Mouse (Mus musculus): ENCODE data around the gene Myom1. TPM values are rescaled to one million over a fixed set of nuclear protein-coding genes. Genes with fewer than 3 reads are reported as not detected.
A peak's percentile ranks its signal among the peaks of the same experiment; 100 is the strongest.

Gene Myom1
- polyA plus RNA-seq, 1 experiment from 2014 or later: 3.0 TPM

GRCm38 (mm10) chr17:71117956-71118355 is 115.5 kb downstream of the Myom1 start:
- Histone ChIP-seq H3K36me3 (ENCODE audit: insufficient read depth, low read length) (no peaks in the 10 kb centered on the region), H3K27me3 (ENCODE audit: insufficient read depth, low read length) (no peaks in the 10 kb centered on the region), H3K4me2 (ENCODE audit: low read length) (no peak overlapping the region), H3K4me1 (replicated peaks; ENCODE audit: insufficient read depth, low read length) (no peaks in the 10 kb centered on the region), H3K4me3 (replicated peaks; ENCODE audit: low read depth, low read length) (no peak overlapping the region), H3K9me3 (replicated peaks; ENCODE audit: low read length) (no peaks in the 10 kb centered on the region), H3K27ac (no peak overlapping the region), H3K9ac (ENCODE audit: low read depth, low read length) (no peak overlapping the region)
- DNase-seq (ENCODE audit: low spot score) (no peak), ATAC-seq (replicated peaks; ENCODE audit: low FRiP score, low read depth) (no peak)
- no peak for TF ChIP-seq CTCF (IDR thresholded peaks at IDR 0.05; ENCODE audit: low read depth)
- WGBS: 84% methylated on average over 4 of the region's 4 CpGs

- no peak for ATAC-seq (replicated peaks; ENCODE audit: low FRiP score, low read depth)
- Histone ChIP-seq H3K9me3 (replicated peaks; ENCODE audit: low read length) (no peaks in the 10 kb centered on the region), H3K27me3 (ENCODE audit: insufficient read depth, low read length) (no peaks in the 10 kb centered on the region), H3K4me3 (replicated peaks; ENCODE audit: low read depth, low read length) (no peak overlapping the region), H3K27ac (no peak overlapping the region), H3K4me2 (ENCODE audit: low read length) (no peak overlapping the region), H3K36me3 (ENCODE audit: insufficient read depth, low read length) (no peaks in the 10 kb centered on the region), H3K9ac (ENCODE audit: low read depth, low read length) (no peak overlapping the region), H3K4me1 (replicated peaks; ENCODE audit: insufficient read depth, low read length) (no peaks in the 10 kb centered on the region)
- DNase-seq (ENCODE audit: low spot score): no peak
- 76% methylated on average over 4 of the region's 4 CpGs for WGBS
- no peak for TF ChIP-seq CTCF (IDR thresholded peaks at IDR 0.05; ENCODE audit: low read depth)
These were observed 116.2 kb downstream of the Myom1 start for GRCm38 (mm10) chr17:71118607-71119006.

- Histone ChIP-seq H3K36me3 (ENCODE audit: insufficient read depth, low read length) (no peaks in the 10 kb centered on the region), H3K4me1 (replicated peaks; ENCODE audit: insufficient read depth, low read length) (0 out of 2 replicates have a peak, but pooled peaks cover 6% of the 10 kb centered on the region), H3K4me3 (replicated peaks; ENCODE audit: low read depth, low read length) (no peak overlapping the region), H3K27ac (no peak overlapping the region), H3K9ac (ENCODE audit: low read depth, low read length) (no peak overlapping the region), H3K9me3 (replicated peaks; ENCODE audit: low read length) (no peaks in the 10 kb centered on the region), H3K4me2 (ENCODE audit: low read length) (no peak overlapping the region), H3K27me3 (ENCODE audit: insufficient read depth, low read length) (no peaks in the 10 kb centered on the region)
- no peak for ATAC-seq (replicated peaks; ENCODE audit: low FRiP score, low read depth)
- no peak for DNase-seq (ENCODE audit: low spot score)
- 45% methylated on average over 5 of the region's 6 CpGs for WGBS
- TF ChIP-seq CTCF (IDR thresholded peaks at IDR 0.05; ENCODE audit: low read depth): no peak
These were observed 118.2 kb downstream of the Myom1 start for GRCm38 (mm10) chr17:71120626-71121025.

DNA sequence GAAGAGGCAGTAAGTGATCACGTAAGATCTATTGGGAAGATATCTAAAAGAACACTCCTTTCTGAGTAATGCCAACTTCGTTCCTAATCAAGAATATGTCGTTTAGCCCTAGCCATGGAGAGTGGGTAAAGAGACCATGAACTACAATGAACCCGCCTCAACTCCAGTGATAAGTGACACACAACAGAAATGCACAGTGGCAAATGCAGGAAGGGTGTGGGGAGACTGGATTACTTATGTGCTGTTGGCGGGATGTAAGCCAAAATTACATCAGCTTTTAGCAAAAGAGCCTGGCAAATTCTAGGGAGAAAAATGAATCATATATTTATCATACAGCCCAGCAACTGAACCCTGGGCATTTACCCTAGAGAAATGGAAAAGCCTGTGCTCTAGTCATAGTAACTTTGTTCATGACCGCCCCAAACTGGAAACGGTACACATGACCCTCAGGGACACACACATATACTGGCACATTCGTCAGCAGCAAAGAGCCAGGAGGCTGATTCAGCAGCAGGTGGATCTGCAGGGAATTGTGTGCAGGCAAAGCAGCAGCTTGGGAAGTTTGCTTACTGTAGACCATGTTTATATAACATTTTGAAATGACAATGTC is 121.7 kb downstream of the Myom1 start:
- ATAC-seq (replicated peaks; ENCODE audit: low FRiP score, low read depth): no peak
- peaks cover 32% of the 10 kb centered on the region for H3K4me1 ChIP-seq (replicated peaks; ENCODE audit: insufficient read depth, low read length)
- no peak for DNase-seq (ENCODE audit: low spot score)
- no peaks in the 10 kb centered on the region for H3K36me3 ChIP-seq (ENCODE audit: insufficient read depth, low read length)
- no peak overlapping the region for H3K4me2 ChIP-seq (ENCODE audit: low read length)
- WGBS: 80% methylated on average over 8 of the region's 8 CpGs
- H3K4me3 ChIP-seq (replicated peaks; ENCODE audit: low read depth, low read length): no peak overlapping the region
- H3K27ac ChIP-seq: no peak overlapping the region
- no peak overlapping the region for H3K9ac ChIP-seq (ENCODE audit: low read depth, low read length)
- H3K9me3 ChIP-seq (replicated peaks; ENCODE audit: low read length): no peaks in the 10 kb centered on the region
- H3K27me3 ChIP-seq (ENCODE audit: insufficient read depth, low read length): no peaks in the 10 kb centered on the region
- no peak for TF ChIP-seq CTCF (IDR thresholded peaks at IDR 0.05; ENCODE audit: low read depth)

DNA sequence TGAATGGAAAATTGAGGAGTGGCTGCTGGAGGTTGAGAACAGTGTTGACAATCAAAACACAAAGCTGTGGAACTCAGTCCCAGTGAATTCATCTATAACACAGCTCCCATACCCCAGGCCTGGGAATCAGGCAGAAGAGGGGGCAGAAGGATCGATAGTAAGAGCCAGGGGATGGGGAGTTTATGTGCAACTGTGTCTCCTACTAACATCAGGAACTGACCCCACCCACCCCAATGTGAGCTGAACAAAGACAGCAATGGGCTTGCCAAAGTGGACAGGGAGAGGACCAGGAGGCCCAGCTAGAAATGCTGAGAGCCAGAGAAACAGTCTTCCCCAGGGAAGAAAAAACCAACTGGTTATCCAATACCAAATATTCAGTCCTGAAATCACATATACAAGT is 122.2 kb downstream of the Myom1 start:
- 73% methylated on average over 1 of the region's 1 CpGs for WGBS
- ATAC-seq (replicated peaks; ENCODE audit: low FRiP score, low read depth): no peak
- H3K9me3 ChIP-seq (replicated peaks; ENCODE audit: low read length): no peaks in the 10 kb centered on the region
- H3K27me3 ChIP-seq (ENCODE audit: insufficient read depth, low read length): no peaks in the 10 kb centered on the region
- H3K4me3 ChIP-seq (replicated peaks; ENCODE audit: low read depth, low read length): no peak overlapping the region
- H3K27ac ChIP-seq: 0 out of 2 replicates have a peak overlapping the region, but pooled peaks have one; percentile 70
- no peak overlapping the region for H3K4me2 ChIP-seq (ENCODE audit: low read length)
- H3K9ac ChIP-seq (ENCODE audit: low read depth, low read length): no peak overlapping the region
- no peaks in the 10 kb centered on the region for H3K36me3 ChIP-seq (ENCODE audit: insufficient read depth, low read length)
- no peak for TF ChIP-seq CTCF (IDR thresholded peaks at IDR 0.05; ENCODE audit: low read depth)
- DNase-seq (ENCODE audit: low spot score): no peak
- H3K4me1 ChIP-seq (replicated peaks; ENCODE audit: insufficient read depth, low read length): peaks cover 32% of the 10 kb centered on the region

DNA sequence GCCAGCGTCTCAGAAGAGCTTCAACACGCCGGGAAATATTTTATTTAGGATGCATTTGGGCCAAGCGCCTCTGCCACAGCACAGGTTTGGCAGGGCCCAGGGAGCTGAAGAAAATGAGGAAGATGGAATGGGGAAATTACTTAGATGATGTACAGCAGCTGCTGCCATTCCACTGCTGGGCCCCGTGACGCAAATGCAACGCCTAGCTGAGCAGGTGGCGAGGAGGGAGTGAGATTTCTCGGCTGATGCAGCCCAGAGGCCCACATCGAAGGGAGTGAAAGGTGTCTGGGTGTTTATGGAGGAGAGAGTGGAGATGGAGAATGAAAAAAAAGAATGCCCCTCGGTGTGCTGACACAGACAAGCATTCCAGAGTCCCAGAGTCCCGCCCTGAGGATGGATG is 123.1 kb downstream of the Myom1 start:
- no peaks in the 10 kb centered on the region for H3K36me3 ChIP-seq (ENCODE audit: insufficient read depth, low read length)
- no peak overlapping the region for H3K9ac ChIP-seq (ENCODE audit: low read depth, low read length)
- ATAC-seq (replicated peaks; ENCODE audit: low FRiP score, low read depth) (peak; percentile 40; the same call in 1 of the 2 replicates), DNase-seq (ENCODE audit: low spot score) (peak; percentile 87)
- H3K9me3 ChIP-seq (replicated peaks; ENCODE audit: low read length): no peaks in the 10 kb centered on the region
- H3K4me3 ChIP-seq (replicated peaks; ENCODE audit: low read depth, low read length): no peak overlapping the region
- peak overlapping the region; percentile 70; the same call in 1 of the 2 replicates for H3K27ac ChIP-seq
- H3K27me3 ChIP-seq (ENCODE audit: insufficient read depth, low read length): no peaks in the 10 kb centered on the region
- no peak overlapping the region for H3K4me2 ChIP-seq (ENCODE audit: low read length)
- TF ChIP-seq CTCF (IDR thresholded peaks at IDR 0.05; ENCODE audit: low read depth): no peak
- H3K4me1 ChIP-seq (replicated peaks; ENCODE audit: insufficient read depth, low read length): peaks cover 40% of the 10 kb centered on the region
- 26% methylated on average over 12 of the region's 12 CpGs for WGBS

GRCm38 (mm10) chr17:71126001-71126400 is 123.6 kb downstream of the Myom1 start:
- H3K9ac ChIP-seq (ENCODE audit: low read depth, low read length): no peak overlapping the region
- H3K4me3 ChIP-seq (replicated peaks; ENCODE audit: low read depth, low read length): no peak overlapping the region

More at GRCm38 (mm10) chr17:71126001-71126400, 123.6 kb downstream of the Myom1 start:
- peaks cover 42% of the 10 kb centered on the region for H3K4me1 ChIP-seq (replicated peaks; ENCODE audit: insufficient read depth, low read length)
- no peak overlapping the region for H3K4me2 ChIP-seq (ENCODE audit: low read length)
- no peaks in the 10 kb centered on the region for H3K36me3 ChIP-seq (ENCODE audit: insufficient read depth, low read length)
- WGBS: 30% methylated on average over 12 of the region's 12 CpGs
- TF ChIP-seq CTCF (IDR thresholded peaks at IDR 0.05; ENCODE audit: low read depth): no peak
- peak overlapping the region; percentile 70 for H3K27ac ChIP-seq
- ATAC-seq (replicated peaks; ENCODE audit: low FRiP score, low read depth) (peak; percentile 40; the same call in 1 of the 2 replicates), DNase-seq (ENCODE audit: low spot score) (peak; percentile 78)
- no peaks in the 10 kb centered on the region for H3K9me3 ChIP-seq (replicated peaks; ENCODE audit: low read length)
- no peaks in the 10 kb centered on the region for H3K27me3 ChIP-seq (ENCODE audit: insufficient read depth, low read length)

Data from kidney, postnatal 0 days (tissue).